Mouse (Mus musculus): ENCODE data around the gene Cdk5rap3. TPM values are rescaled to one million over a fixed set of nuclear protein-coding genes. Genes with fewer than 3 reads are reported as not detected.

Gene Cdk5rap3
- total and polyA plus RNA-seq, 2 experiments from 2014 or later = 43.6 to 85.1 TPM

GRCm38 (mm10) chr11:96943746-96944304 is 27.5 kb upstream of the Cdk5rap3 start, which contains the start of gene Pnpo:
Pnpo (minus strand) TSS chr11:96943986.
- Histone ChIP-seq H3K4me2 (ENCODE audit: low read depth, low read length, poor library complexity, severe bottlenecking) (peak within 1 kb of the TSS; percentile 66), H3K36me3 (ENCODE audit: insufficient read depth, low read length) (peaks cover 14% of the 10 kb centered on the region), H3K27ac (ENCODE audit: low read depth, low read length) (peak within 1 kb of the TSS; percentile 52; the same call in 1 of the 2 replicates), H3K27me3 (ENCODE audit: insufficient read depth, low read length) (no peaks in the 10 kb centered on the region), H3K9me3 (ENCODE audit: low read length) (no peaks in the 10 kb centered on the region), H3K9ac (replicated peaks; ENCODE audit: low read length, poor library complexity, severe bottlenecking) (peak within 1 kb of the TSS; percentile 57), H3K4me3 (ENCODE audit: low read depth, low read length) (peak within 1 kb of the TSS; percentile 47), H3K4me1 (ENCODE audit: insufficient read depth, low read length) (no peaks in the 10 kb centered on the region)
- TF ChIP-seq CTCF (IDR thresholded peaks at IDR 0.05) = no peak
- WGBS = under 1% methylated on average over 29 of the region's 29 CpGs
- DNase-seq (ENCODE audit: low spot score) = peak; percentile 98
- peak; percentile 97 for ATAC-seq (ENCODE audit: low FRiP score)

GRCm38 (mm10) chr11:96941989-96942590 is 25.8 kb upstream of the Cdk5rap3 start:
- H3K27ac ChIP-seq (ENCODE audit: low read depth, low read length) = no peak overlapping the region
- no peak overlapping the region for H3K4me2 ChIP-seq (ENCODE audit: low read depth, low read length, poor library complexity, severe bottlenecking)
- no peak for ATAC-seq (ENCODE audit: low FRiP score)
- H3K27me3 ChIP-seq (ENCODE audit: insufficient read depth, low read length) = no peaks in the 10 kb centered on the region
- no peaks in the 10 kb centered on the region for H3K4me1 ChIP-seq (ENCODE audit: insufficient read depth, low read length)
- no peaks in the 10 kb centered on the region for H3K9me3 ChIP-seq (ENCODE audit: low read length)
- H3K36me3 ChIP-seq (ENCODE audit: insufficient read depth, low read length) = peaks cover 11% of the 10 kb centered on the region
- H3K4me3 ChIP-seq (ENCODE audit: low read depth, low read length) = no peak overlapping the region
- WGBS = 79% methylated on average over 6 of the region's 6 CpGs
- DNase-seq (ENCODE audit: low spot score) = no peak
- H3K9ac ChIP-seq (replicated peaks; ENCODE audit: low read length, poor library complexity, severe bottlenecking) = no peak overlapping the region
- TF ChIP-seq CTCF (IDR thresholded peaks at IDR 0.05) = no peak

- H3K36me3 ChIP-seq (ENCODE audit: insufficient read depth, low read length) = peaks cover 11% of the 10 kb centered on the region
- 78% methylated on average over 16 of the region's 16 CpGs for WGBS
- no peak for ATAC-seq (ENCODE audit: low FRiP score)
These were observed 24.5 kb upstream of the Cdk5rap3 start for GRCm38 (mm10) chr11:96940578-96941465.

GRCm38 (mm10) chr11:96938426-96938800 is 22.1 kb upstream of the Cdk5rap3 start:
- Histone ChIP-seq H3K4me1 (ENCODE audit: insufficient read depth, low read length) (no peaks in the 10 kb centered on the region), H3K27me3 (ENCODE audit: insufficient read depth, low read length) (no peaks in the 10 kb centered on the region), H3K4me2 (ENCODE audit: low read depth, low read length, poor library complexity, severe bottlenecking) (no peak overlapping the region), H3K9me3 (ENCODE audit: low read length) (no peaks in the 10 kb centered on the region), H3K4me3 (ENCODE audit: low read depth, low read length) (no peak overlapping the region), H3K27ac (ENCODE audit: low read depth, low read length) (no peak overlapping the region), H3K9ac (replicated peaks; ENCODE audit: low read length, poor library complexity, severe bottlenecking) (no peak overlapping the region), H3K36me3 (ENCODE audit: insufficient read depth, low read length) (peaks cover 11% of the 10 kb centered on the region)
- 85% methylated on average over 6 of the region's 6 CpGs for WGBS
- no peak for ATAC-seq (ENCODE audit: low FRiP score)
- DNase-seq (ENCODE audit: low spot score) = no peak
- TF ChIP-seq CTCF (IDR thresholded peaks at IDR 0.05) = no peak

More at GRCm38 (mm10) chr11:96940578-96941465, 24.5 kb upstream of the Cdk5rap3 start:
- Histone ChIP-seq H3K27me3 (ENCODE audit: insufficient read depth, low read length) (no peaks in the 10 kb centered on the region), H3K4me3 (ENCODE audit: low read depth, low read length) (no peak overlapping the region), H3K4me1 (ENCODE audit: insufficient read depth, low read length) (no peaks in the 10 kb centered on the region), H3K4me2 (ENCODE audit: low read depth, low read length, poor library complexity, severe bottlenecking) (no peak overlapping the region), H3K9me3 (ENCODE audit: low read length) (no peaks in the 10 kb centered on the region), H3K9ac (replicated peaks; ENCODE audit: low read length, poor library complexity, severe bottlenecking) (no peak overlapping the region), H3K27ac (ENCODE audit: low read depth, low read length) (no peak overlapping the region)
- no peak for DNase-seq (ENCODE audit: low spot score)
- TF ChIP-seq CTCF (IDR thresholded peaks at IDR 0.05) = no peak

GRCm38 (mm10) chr11:96937549-96938425 is 21.5 kb upstream of the Cdk5rap3 start:
- Histone ChIP-seq H3K4me3 (ENCODE audit: low read depth, low read length) (no peak overlapping the region), H3K27me3 (ENCODE audit: insufficient read depth, low read length) (no peaks in the 10 kb centered on the region), H3K27ac (ENCODE audit: low read depth, low read length) (no peak overlapping the region), H3K4me1 (ENCODE audit: insufficient read depth, low read length) (no peaks in the 10 kb centered on the region), H3K9me3 (ENCODE audit: low read length) (no peaks in the 10 kb centered on the region), H3K9ac (replicated peaks; ENCODE audit: low read length, poor library complexity, severe bottlenecking) (no peak overlapping the region), H3K36me3 (ENCODE audit: insufficient read depth, low read length) (peaks cover 11% of the 10 kb centered on the region), H3K4me2 (ENCODE audit: low read depth, low read length, poor library complexity, severe bottlenecking) (no peak overlapping the region)
- TF ChIP-seq CTCF (IDR thresholded peaks at IDR 0.05) = peak; percentile 61
- ATAC-seq (ENCODE audit: low FRiP score) (no peak), DNase-seq (ENCODE audit: low spot score) (peak; percentile 27)
- WGBS = 63% methylated on average over 10 of the region's 10 CpGs
